Mouse (Mus musculus): Measurements from ENCODE around the gene Ms4a4a.
"Not testable (repeated sequence)": the region's sequence is repeated elsewhere in the genome, so short reads cannot be mapped to it uniquely, and the experiment has no call there.

Ms4a4a gene

GRCm38 (mm10) chr19:11375273-11375672 lies at the start of gene Ms4a4a:
TSS of gene Ms4a4a (plus strand) at chr19:11375523.
- no peak for DNase-seq

GRCm38 (mm10) chr19:11335932-11336331 lies 39.4 kb upstream of the Ms4a4a start, which contains the start of gene Ms4a7:
TSS of gene Ms4a7 (minus strand) at chr19:11336146.
- DNase-seq = no peak

GRCm38 (mm10) chr19:11343147-11343546 lies 32.2 kb upstream of the Ms4a4a start:
- DNase-seq = no peak

GRCm38 (mm10) chr19:11343992-11344391 lies 31.3 kb upstream of the Ms4a4a start:
- DNase-seq = no peak

GRCm38 (mm10) chr19:11349698-11350481 lies 25.4 kb upstream of the Ms4a4a start:
- DNase-seq = peak; percentile 30

- no peak for DNase-seq
Measured at GRCm38 (mm10) chr19:11351878-11352277, 23.4 kb upstream of the Ms4a4a start.

- no peak for DNase-seq
Measured at GRCm38 (mm10) chr19:11355730-11356129, 19.6 kb upstream of the Ms4a4a start.

- no peak for DNase-seq
Measured at GRCm38 (mm10) chr19:11360106-11360505, 15.2 kb upstream of the Ms4a4a start.

GRCm38 (mm10) chr19:11362002-11362401 lies 13.3 kb upstream of the Ms4a4a start:
- DNase-seq = no peak

- DNase-seq = no peak
Measured at GRCm38 (mm10) chr19:11368310-11368709, 7.0 kb upstream of the Ms4a4a start.

- DNase-seq = no peak
Measured at GRCm38 (mm10) chr19:11371181-11371580, 4.1 kb upstream of the Ms4a4a start.

GRCm38 (mm10) chr19:11376399-11376798 lies 1.1 kb downstream of the Ms4a4a start:
- no peak for DNase-seq

- DNase-seq = no peak
Measured at GRCm38 (mm10) chr19:11387109-11387508, 11.8 kb downstream of the Ms4a4a start.

- no peak for DNase-seq
Measured at GRCm38 (mm10) chr19:11387685-11388084, 12.4 kb downstream of the Ms4a4a start.

- no peak for DNase-seq
Measured at GRCm38 (mm10) chr19:11388949-11389348, 13.6 kb downstream of the Ms4a4a start.

GRCm38 (mm10) chr19:11395769-11396168 lies 20.4 kb downstream of the Ms4a4a start:
- no peak for DNase-seq

GRCm38 (mm10) chr19:11404527-11404926 lies 29.2 kb downstream of the Ms4a4a start, which contains the start of gene Ms4a4c:
TSS of gene Ms4a4c (plus strand) at chr19:11404770.
- no peak for DNase-seq

GRCm38 (mm10) chr19:11407428-11407827 lies 32.1 kb downstream of the Ms4a4a start:
- DNase-seq = no peak

GRCm38 (mm10) chr19:11408591-11408990 lies 33.3 kb downstream of the Ms4a4a start:
- DNase-seq = no peak

- DNase-seq = no peak
Measured at GRCm38 (mm10) chr19:11411640-11412039, 36.3 kb downstream of the Ms4a4a start.

GRCm38 (mm10) chr19:11414084-11414483 lies 38.8 kb downstream of the Ms4a4a start:
- no peak for DNase-seq

- DNase-seq = no peak
Measured at GRCm38 (mm10) chr19:11415581-11415980, 40.3 kb downstream of the Ms4a4a start.

- not testable (repeated sequence) for DNase-seq
Measured at GRCm38 (mm10) chr19:11418865-11419264, 43.5 kb downstream of the Ms4a4a start.

- not testable (repeated sequence) for DNase-seq
Measured at GRCm38 (mm10) chr19:11431209-11431608, 55.9 kb downstream of the Ms4a4a start.

Measured in kidney, adult 11 months (tissue).